Mouse (Mus musculus): Measurements from ENCODE around the gene Gm8897.
"Not testable (repeated sequence)": the region's sequence is repeated elsewhere in the genome, so short reads cannot be mapped to it uniquely, and the experiment has no call there.

Gm8897 gene

DNA sequence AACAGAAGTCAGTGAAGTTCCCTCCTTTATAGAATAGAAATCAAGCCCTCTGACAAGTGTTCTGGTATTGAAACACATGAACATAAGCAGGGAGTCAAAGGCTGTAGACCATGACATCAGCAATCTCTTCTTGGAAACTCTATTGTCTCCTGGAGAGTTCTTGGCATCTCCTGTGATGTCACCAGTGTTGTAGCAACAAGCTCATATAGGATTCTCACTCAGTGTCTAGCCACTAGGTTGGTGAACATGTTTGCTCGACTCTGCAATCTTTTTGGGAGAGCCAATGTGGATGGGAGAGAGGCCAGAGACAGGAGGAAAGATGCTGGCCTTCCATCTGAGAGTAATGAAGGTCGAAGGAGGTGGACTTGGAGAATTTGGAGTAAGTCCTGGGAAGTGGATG lies at the start of gene Gm8897:
Gm8897 (plus strand) TSS at position 301 of the 400 bp plus-strand sequence.
- DNase-seq: not testable (repeated sequence)

- not testable (repeated sequence) for DNase-seq
Measured at GRCm38 (mm10) chr5:11416691-11417090, 473 bp downstream of the Gm8897 start.

Data from thymus, postnatal 4 days (tissue).